Mouse (Mus musculus): ENCODE data around the gene Gm9936. TPM values are rescaled to one million over a fixed set of nuclear protein-coding genes. Genes with fewer than 3 reads are reported as not detected.

Gm9936 gene
- polyA plus RNA-seq, 1 experiment, result not detected

GRCm38 (mm10) chr5:114816599-114816998 lies 41.9 kb downstream of the Gm9936 start:
- Histone ChIP-seq H3K4me1 (ENCODE audit: control insufficient read depth, insufficient read depth, low read length) (no peaks in the 10 kb centered on the region), H3K4me3 (replicated peaks; ENCODE audit: extremely low read depth, low read depth, low read length) (no peak overlapping the region)
- TF ChIP-seq CTCF (IDR thresholded peaks at IDR 0.05; ENCODE audit: insufficient read depth, low read length) (no peak), POLR2A (IDR thresholded peaks at IDR 0.05; ENCODE audit: borderline replicate concordance, extremely low read depth, low read depth, low read length) (no peak)
- WGBS, result 62% methylated on average over 6 of the region's 6 CpGs
- DNase-seq, result no peak

- WGBS, result under 1% methylated on average over 50 of the region's 50 CpGs
Measured at GRCm38 (mm10) chr5:114813525-114814181, 44.8 kb downstream of the Gm9936 start.

GRCm38 (mm10) chr5:114809826-114810225 lies 48.7 kb downstream of the Gm9936 start:
- TF ChIP-seq CTCF (IDR thresholded peaks at IDR 0.05; ENCODE audit: insufficient read depth, low read length), result no peak
- TF ChIP-seq POLR2A (IDR thresholded peaks at IDR 0.05; ENCODE audit: borderline replicate concordance, extremely low read depth, low read depth, low read length), result no peak
- WGBS, result 93% methylated on average over 5 of the region's 5 CpGs
- Histone ChIP-seq H3K4me3 (replicated peaks; ENCODE audit: extremely low read depth, low read depth, low read length) (no peak overlapping the region), H3K4me1 (ENCODE audit: control insufficient read depth, insufficient read depth, low read length) (peaks cover 12% of the 10 kb centered on the region)
- no peak for DNase-seq

More at GRCm38 (mm10) chr5:114813525-114814181, 44.8 kb downstream of the Gm9936 start:
- peak overlapping the region; percentile 93 for H3K4me3 ChIP-seq (replicated peaks; ENCODE audit: extremely low read depth, low read depth, low read length)
- H3K4me1 ChIP-seq (ENCODE audit: control insufficient read depth, insufficient read depth, low read length), result no peaks in the 10 kb centered on the region
- TF ChIP-seq CTCF (IDR thresholded peaks at IDR 0.05; ENCODE audit: insufficient read depth, low read length) (no peak), POLR2A (IDR thresholded peaks at IDR 0.05; ENCODE audit: borderline replicate concordance, extremely low read depth, low read depth, low read length) (peak; percentile 85; the same call in 1 of the 2 replicates)
- peak; percentile 72 for DNase-seq

GRCm38 (mm10) chr5:114809181-114809756 lies 49.2 kb downstream of the Gm9936 start:
- Histone ChIP-seq H3K4me1 (ENCODE audit: control insufficient read depth, insufficient read depth, low read length) (peaks cover 12% of the 10 kb centered on the region), H3K4me3 (replicated peaks; ENCODE audit: extremely low read depth, low read depth, low read length) (no peak overlapping the region)
- 80% methylated on average over 10 of the region's 10 CpGs for WGBS
- DNase-seq, result no peak
- TF ChIP-seq POLR2A (IDR thresholded peaks at IDR 0.05; ENCODE audit: borderline replicate concordance, extremely low read depth, low read depth, low read length) (no peak), CTCF (IDR thresholded peaks at IDR 0.05; ENCODE audit: insufficient read depth, low read length) (no peak)

- 78% methylated on average over 8 of the region's 8 CpGs for WGBS
- TF ChIP-seq CTCF (IDR thresholded peaks at IDR 0.05; ENCODE audit: insufficient read depth, low read length), result no peak
- no peak for TF ChIP-seq POLR2A (IDR thresholded peaks at IDR 0.05; ENCODE audit: borderline replicate concordance, extremely low read depth, low read depth, low read length)
Measured at GRCm38 (mm10) chr5:114808385-114808784, 50.1 kb downstream of the Gm9936 start.

GRCm38 (mm10) chr5:114807893-114808292 lies 50.6 kb downstream of the Gm9936 start:
- H3K4me3 ChIP-seq (replicated peaks; ENCODE audit: extremely low read depth, low read depth, low read length), result no peak overlapping the region
- WGBS, result 80% methylated on average over 6 of the region's 6 CpGs
- TF ChIP-seq CTCF (IDR thresholded peaks at IDR 0.05; ENCODE audit: insufficient read depth, low read length) (no peak), POLR2A (IDR thresholded peaks at IDR 0.05; ENCODE audit: borderline replicate concordance, extremely low read depth, low read depth, low read length) (no peak)
- H3K4me1 ChIP-seq (ENCODE audit: control insufficient read depth, insufficient read depth, low read length), result peaks cover 12% of the 10 kb centered on the region
- DNase-seq, result no peak

More at GRCm38 (mm10) chr5:114808385-114808784, 50.1 kb downstream of the Gm9936 start:
- no peak for DNase-seq
- Histone ChIP-seq H3K4me3 (replicated peaks; ENCODE audit: extremely low read depth, low read depth, low read length) (no peak overlapping the region), H3K4me1 (ENCODE audit: control insufficient read depth, insufficient read depth, low read length) (peaks cover 12% of the 10 kb centered on the region)

GRCm38 (mm10) chr5:114807468-114807867 lies 51.0 kb downstream of the Gm9936 start:
- no peak for DNase-seq
- Histone ChIP-seq H3K4me1 (ENCODE audit: control insufficient read depth, insufficient read depth, low read length) (peaks cover 14% of the 10 kb centered on the region), H3K4me3 (replicated peaks; ENCODE audit: extremely low read depth, low read depth, low read length) (no peak overlapping the region)
- TF ChIP-seq CTCF (IDR thresholded peaks at IDR 0.05; ENCODE audit: insufficient read depth, low read length) (no peak), POLR2A (IDR thresholded peaks at IDR 0.05; ENCODE audit: borderline replicate concordance, extremely low read depth, low read depth, low read length) (no peak)
- 35% methylated on average over 8 of the region's 8 CpGs for whole genome bisulfite sequencing

- 51% methylated on average over 9 of the region's 9 CpGs for WGBS
- H3K4me1 ChIP-seq (ENCODE audit: control insufficient read depth, insufficient read depth, low read length), result peaks cover 15% of the 10 kb centered on the region
- H3K4me3 ChIP-seq (replicated peaks; ENCODE audit: extremely low read depth, low read depth, low read length), result no peak overlapping the region
- DNase-seq, result no peak
- TF ChIP-seq CTCF (IDR thresholded peaks at IDR 0.05; ENCODE audit: insufficient read depth, low read length) (no peak), POLR2A (IDR thresholded peaks at IDR 0.05; ENCODE audit: borderline replicate concordance, extremely low read depth, low read depth, low read length) (no peak)
Measured at GRCm38 (mm10) chr5:114807063-114807462, 51.4 kb downstream of the Gm9936 start.

- TF ChIP-seq POLR2A (IDR thresholded peaks at IDR 0.05; ENCODE audit: borderline replicate concordance, extremely low read depth, low read depth, low read length), result no peak
- TF ChIP-seq CTCF (IDR thresholded peaks at IDR 0.05; ENCODE audit: insufficient read depth, low read length), result no peak
- H3K4me3 ChIP-seq (replicated peaks; ENCODE audit: extremely low read depth, low read depth, low read length), result peak overlapping the region; percentile 8
- DNase-seq, result no peak
- WGBS, result 50% methylated on average over 8 of the region's 8 CpGs
- H3K4me1 ChIP-seq (ENCODE audit: control insufficient read depth, insufficient read depth, low read length), result peaks cover 15% of the 10 kb centered on the region
Measured at GRCm38 (mm10) chr5:114806636-114807035, 51.8 kb downstream of the Gm9936 start.

Other genes starting within 250 kb of the Gm9936 start
- 8.8 and 10.1 TPM in 2 replicates for gene Trpv4, start 200.3 kb downstream of the Gm9936 start, polyA plus RNA-seq (2012; rRNA removed)
- 222 and 259 TPM in 2 replicates for gene Gltp, start 167.7 kb downstream of the Gm9936 start, polyA plus RNA-seq (2012; rRNA removed)
- 12.2 and 17.3 TPM in 2 replicates for gene Tchp, start 150.9 kb downstream of the Gm9936 start, polyA plus RNA-seq (2012; rRNA removed)
- gene Ankrd13a, start 84.0 kb downstream of the Gm9936 start, polyA plus RNA-seq (2012; rRNA removed), result 92.1 and 104 TPM in 2 replicates
- 97.6 and 105 TPM in 2 replicates for gene Git2, start 83.2 kb downstream of the Gm9936 start, polyA plus RNA-seq (2012; rRNA removed)
- gene 1500011B03Rik, start 35.2 kb downstream of the Gm9936 start, polyA plus RNA-seq (2012; rRNA removed), result 16.7 and 26.0 TPM in 2 replicates
- not detected in 2 replicates for gene 4930519G04Rik, start 5.0 kb downstream of the Gm9936 start, polyA plus RNA-seq (2012; rRNA removed)
- gene Oasl2, start 38.3 kb upstream of the Gm9936 start, polyA plus RNA-seq (2012; rRNA removed), result 17.0 and 21.4 TPM in 2 replicates
- 2.3 and 2.7 TPM in 2 replicates for gene Oasl1, start 64.6 kb upstream of the Gm9936 start, polyA plus RNA-seq (2012; rRNA removed)
- gene 2210016L21Rik, start 83.5 kb upstream of the Gm9936 start, polyA plus RNA-seq (2012; rRNA removed), result 15.9 and 16.6 TPM in 2 replicates
- gene Hnf1a, start 112.4 kb upstream of the Gm9936 start, polyA plus RNA-seq (2012; rRNA removed), result 0.08 TPM in 1 of 2 replicates, not detected in the other
- gene Sppl3, start 152.5 kb upstream of the Gm9936 start, polyA plus RNA-seq (2012; rRNA removed), result 85.1 and 107 TPM in 2 replicates
- gene Gm10401, start 239.6 kb upstream of the Gm9936 start, polyA plus RNA-seq (2012; rRNA removed), result not detected in 2 replicates

Measured in lung, adult 2 months (tissue).